In genomic region chr11:118423266-118423971, GRCm38 (mm10) we compare ENCODE assay signal across 8 mouse cellular contexts. TPM values are rescaled to one million over a fixed set of nuclear protein-coding genes. Genes with fewer than 3 reads are reported as not detected.
DNase-seq lines count a peak whose midpoint lies in the region; ATAC-seq and TF ChIP-seq lines count a peak whose summit lies in the region.

No protein-coding gene starts in this region.

- H3K9me3 ChIP-seq in CH12.LX (replicated peaks; ENCODE audit: low read length), result no peaks in the 10 kb centered on the region
- no peaks in the 10 kb centered on the region for H3K9me3 ChIP-seq in forebrain, embryonic 13.5 days (replicated peaks)

- 6% methylated on average over 18 of the region's 18 CpGs for WGBS in forebrain, embryonic 13.5 days

- peaks cover 14 to 32% of the 10 kb centered on the region in 2 experiments for H3K4me1 ChIP-seq in CH12.LX (ENCODE audit: control insufficient read depth in 1 of 2, insufficient read depth in 2 of 2)
- peaks cover 36% of the 10 kb centered on the region for H3K4me1 ChIP-seq in brown adipose tissue, adult 24 weeks (ENCODE audit: control insufficient read depth, insufficient read depth, insufficient read length, low read length)
- peaks cover 44% of the 10 kb centered on the region for H3K4me1 ChIP-seq in forebrain, embryonic 13.5 days

- in situ Hi-C loops in CH12.LX (cut with MboI; ENCODE audit: low pct_ligation_motif_present, low pct_unique_long_range_greater_than_20kb, low sequenced_read_pairs), result no loop called here

- peak; percentile 87 for DNase-seq in CH12.LX (ENCODE audit: extremely low read depth)
- peak; percentile 81 to 90 for DNase-seq in heart, postnatal 14 days
- DNase-seq in layer of hippocampus, adult 18-20 months (ENCODE audit: low spot score in 2 of 2), result peak; percentile 64 to 89
- peak; percentile 77 to 78 for DNase-seq in lung, adult 18-20 months
- peak; percentile 79 for DNase-seq in ovary, postnatal 14 days (ENCODE audit: low spot score)
- DNase-seq in thymus, postnatal 36 days, result peak; percentile 63 to 75

- peak overlapping the region; percentile 67 for H3K4me2 ChIP-seq in CH12.LX (ENCODE audit: insufficient read depth, low read depth, poor library complexity, severe bottlenecking)
- peak overlapping the region; percentile 48 for H3K4me2 ChIP-seq in forebrain, embryonic 13.5 days

- peak overlapping the region; percentile 29 for H3K9ac ChIP-seq in CH12.LX (ENCODE audit: insufficient read depth, low read depth)
- 0 out of 2 replicates have a peak overlapping the region, but pooled peaks have one; percentile 35 for H3K9ac ChIP-seq in forebrain, embryonic 13.5 days

- intact Hi-C loops in heart, postnatal 14 days (cut with DNase I), result loop anchor here (1.0 to 2.0 kb wide), 2 partner anchors 20 to 67 kb away; no protein-coding TSS in a partner anchor

- no peak overlapping the region for H3K27ac ChIP-seq in CH12.LX (ENCODE audit: insufficient read depth, low read depth)
- H3K27ac ChIP-seq in brown adipose tissue, adult 24 weeks (replicated peaks; ENCODE audit: low read depth, low read length), result peak overlapping the region; percentile 49
- H3K27ac ChIP-seq in forebrain, embryonic 13.5 days, result peak overlapping the region; percentile 75

- TF ChIP-seq POLR2A in CH12.LX (IDR thresholded peaks at IDR 0.05; ENCODE audit: low read depth, low read length), result no peak

- dilution Hi-C loops in CH12.LX (cut with MboI; ENCODE audit: extremely low pct_ligation_motif_present, extremely low pct_unique_long_range_greater_than_20kb, low sequenced_read_pairs), result no loop called here

- no peaks in the 10 kb centered on the region for H3K36me3 ChIP-seq in CH12.LX (replicated peaks in 1 of 2; ENCODE audit: control insufficient read depth in 1 of 2, insufficient read depth in 1 of 2, low read length in 1 of 2)
- H3K36me3 ChIP-seq in forebrain, embryonic 13.5 days (ENCODE audit: poor library complexity, severe bottlenecking), result no peaks in the 10 kb centered on the region

- peak overlapping the region in 1 of 3 experiments; percentile 20 for H3K4me3 ChIP-seq in CH12.LX (replicated peaks in 1 of 3; ENCODE audit: low read depth in 2 of 3, low read length in 2 of 3, poor library complexity in 1 of 3)
- H3K4me3 ChIP-seq in brown adipose tissue, adult 24 weeks (ENCODE audit: insufficient read depth, low read depth, low read length), result no peak overlapping the region
- H3K4me3 ChIP-seq in forebrain, embryonic 13.5 days, result no peak overlapping the region

- TF ChIP-seq EP300 in CH12.LX (IDR thresholded peaks at IDR 0.05; ENCODE audit: low read length), result no peak

- peak; percentile 84 to 96 for TF ChIP-seq CTCF in CH12.LX (conservative IDR thresholded peaks at IDR 0.05 in 1 of 2, IDR thresholded peaks at IDR 0.05 in 1 of 2; ENCODE audit: low read depth in 2 of 2, low read length in 2 of 2)

- H3K79me2 ChIP-seq in CH12.LX (replicated peaks; ENCODE audit: control insufficient read depth, extremely low read depth, insufficient read depth, poor library complexity, severe bottlenecking), result peaks cover 2% of the 10 kb centered on the region; the same call in 1 of the 2 replicates

- peaks cover 49% of the 10 kb centered on the region for H3K27me3 ChIP-seq in CH12.LX (replicated peaks)
- peaks cover 12% of the 10 kb centered on the region; the same call in 1 of the 2 replicates for H3K27me3 ChIP-seq in forebrain, embryonic 13.5 days

- peak; percentile 88 for TF ChIP-seq RAD21 in CH12.LX (IDR thresholded peaks at IDR 0.05; ENCODE audit: low read depth, low read length)

- ATAC-seq in forebrain, embryonic 13.5 days, result peak; percentile 22; the same call in 1 of the 2 replicates

TF ChIP-seq in CH12.LX, 34 proteins besides CTCF, POLR2A, EP300 and RAD21:
- TF ChIP-seq MAZ (IDR thresholded peaks at IDR 0.05; ENCODE audit: low read depth, low read length) (no peak), POLR2AphosphoS2 (IDR thresholded peaks at IDR 0.05; ENCODE audit: low read depth, low read length) (no peak), JUN (IDR thresholded peaks at IDR 0.05; ENCODE audit: insufficient read depth, low read depth, low read length) (no peak), TCF12 (IDR thresholded peaks at IDR 0.05; ENCODE audit: low read depth, low read length) (no peak), ELF1 (IDR thresholded peaks at IDR 0.05; ENCODE audit: low read depth, low read length) (no peak; the same call in 1 of the 2 replicates), HCFC1 (IDR thresholded peaks at IDR 0.05; ENCODE audit: low read depth, low read length) (no peak), SIN3A (IDR thresholded peaks at IDR 0.05; ENCODE audit: low read length) (no peak), BHLHE40 (IDR thresholded peaks at IDR 0.05; ENCODE audit: low read depth, low read length) (no peak), CHD2 (IDR thresholded peaks at IDR 0.05; ENCODE audit: low read length) (no peak), ZC3H11A (IDR thresholded peaks at IDR 0.05; ENCODE audit: low read depth, low read length) (no peak; the same call in 1 of the 2 replicates), USF2 (conservative IDR thresholded peaks at IDR 0.05; ENCODE audit: low read depth, low read length) (no peak), CHD1 (IDR thresholded peaks at IDR 0.05; ENCODE audit: low read depth, low read length) (no peak), MEF2A (IDR thresholded peaks at IDR 0.05; ENCODE audit: borderline replicate concordance, low read depth, low read length) (0 out of 2 replicates have a peak, but pooled peaks have one; percentile 18), MAFK (IDR thresholded peaks at IDR 0.05; ENCODE audit: insufficient replicate concordance, low read length) (peak; percentile 58; the same call in 1 of the 2 replicates), NRF1 (IDR thresholded peaks at IDR 0.05; ENCODE audit: low read depth, low read length) (no peak), E2F4 (IDR thresholded peaks at IDR 0.05; ENCODE audit: insufficient replicate concordance, low read depth, low read length) (no peak), USF1 (IDR thresholded peaks at IDR 0.05; ENCODE audit: low read depth, low read length) (no peak), NELFE (IDR thresholded peaks at IDR 0.05; ENCODE audit: low read depth, low read length) (no peak), IRF4 (IDR thresholded peaks at IDR 0.05; ENCODE audit: low read depth, low read length) (0 out of 2 replicates have a peak, but pooled peaks have one; percentile 10), SMC3 (IDR thresholded peaks at IDR 0.05; ENCODE audit: low read depth, low read length) (peak; percentile 83), MXI1 (IDR thresholded peaks at IDR 0.05; ENCODE audit: low read depth, low read length) (no peak), RCOR1 (conservative IDR thresholded peaks at IDR 0.05; ENCODE audit: low read depth, low read length) (no peak), ZMIZ1 (IDR thresholded peaks at IDR 0.05; ENCODE audit: low read depth, low read length) (no peak), UBTF (IDR thresholded peaks at IDR 0.05; ENCODE audit: low read depth, low read length) (no peak), TBP (conservative IDR thresholded peaks at IDR 0.05; ENCODE audit: low read depth, low read length) (no peak)

RNA-seq across cellular contexts. Expression of gene Cant1, which starts 4.5 kb away (rescaled TPM):
- 36.7 and 40.2 TPM in 2 replicates for total RNA-seq in CH12.LX (2012; rRNA removed)
- total RNA-seq in CH12.LX (2014; rRNA removed), result 25.1 and 28.8 TPM in 2 replicates
- 31.2 and 31.8 TPM in 2 replicates for polyA plus RNA-seq in CH12.LX (2012; ENCODE audit: insufficient read length, low read depth)
- polyA plus RNA-seq in brown adipose tissue, adult 24 weeks (2012; ENCODE audit: insufficient read depth, insufficient read length, missing spikeins), result 11.4 and 12.1 TPM in 2 replicates
- polyA plus RNA-seq in forebrain, embryonic 13.5 days (2015; fragmentation: Nextera tagmentation; extraction: Ambion mirVana), result 20.2 and 20.3 TPM in 2 replicates
- 10 to 100 TPM; 17.9 to 20.9 TPM for total RNA-seq in heart, postnatal 14 days (2021)
- 10 to 100 TPM; 41.4 to 44.8 TPM for total RNA-seq in layer of hippocampus, adult 18-20 months (2021)

RNA-seq across cellular contexts. Expression of gene C1qtnf1, which starts 4.6 kb away (rescaled TPM):
- total RNA-seq in CH12.LX (2012; rRNA removed) (0.13 and 0.76 TPM in 2 replicates), CH12.LX (2014; rRNA removed) (0.15 and 0.19 TPM in 2 replicates)
- 0.12 TPM in 1 of 2 replicates, not detected in the other for polyA plus RNA-seq in CH12.LX (2012; ENCODE audit: insufficient read length, low read depth)
- polyA plus RNA-seq in brown adipose tissue, adult 24 weeks (2012; ENCODE audit: insufficient read depth, insufficient read length, missing spikeins), result 9.1 and 14.7 TPM in 2 replicates
- polyA plus RNA-seq in forebrain, embryonic 13.5 days (2015; fragmentation: Nextera tagmentation; extraction: Ambion mirVana), result 1.6 and 2.0 TPM in 2 replicates
- 10 to 100 TPM; 33.7 to 39.7 TPM for total RNA-seq in heart, postnatal 14 days (2021)
- total RNA-seq in layer of hippocampus, adult 18-20 months (2021), result 1 to 10 TPM; 2.0 to 2.9 TPM

RNA-seq across cellular contexts. Expression of gene Lgals3bp, which starts 21.5 kb away (rescaled TPM):
- total RNA-seq in CH12.LX (2012; rRNA removed) (67.3 and 93.0 TPM in 2 replicates), CH12.LX (2014; rRNA removed) (134 and 146 TPM in 2 replicates)
- polyA plus RNA-seq in CH12.LX (2012; ENCODE audit: insufficient read length, low read depth), result 310 and 338 TPM in 2 replicates
- 86.8 and 88.8 TPM in 2 replicates for polyA plus RNA-seq in brown adipose tissue, adult 24 weeks (2012; ENCODE audit: insufficient read depth, insufficient read length, missing spikeins)
- polyA plus RNA-seq in forebrain, embryonic 13.5 days (2015; fragmentation: Nextera tagmentation; extraction: Ambion mirVana), result 1.1 and 1.3 TPM in 2 replicates
- total RNA-seq in heart, postnatal 14 days (2021), result 10 to 100 TPM; 21.2 to 24.1 TPM
- 10 to 100 TPM; 18.3 to 18.8 TPM for total RNA-seq in layer of hippocampus, adult 18-20 months (2021)

RNA-seq across cellular contexts. Expression of gene Engase, which starts 53.2 kb away (rescaled TPM):
- total RNA-seq in CH12.LX (2012; rRNA removed) (12.1 and 13.6 TPM in 2 replicates), CH12.LX (2014; rRNA removed) (6.0 and 7.0 TPM in 2 replicates)
- 6.2 and 9.7 TPM in 2 replicates for polyA plus RNA-seq in CH12.LX (2012; ENCODE audit: insufficient read length, low read depth)
- 4.1 and 8.7 TPM in 2 replicates for polyA plus RNA-seq in brown adipose tissue, adult 24 weeks (2012; ENCODE audit: insufficient read depth, insufficient read length, missing spikeins)
- polyA plus RNA-seq in forebrain, embryonic 13.5 days (2015; fragmentation: Nextera tagmentation; extraction: Ambion mirVana), result 4.5 and 5.6 TPM in 2 replicates
- total RNA-seq in heart, postnatal 14 days (2021), result 1 to 10 TPM; 5.2 to 8.4 TPM
- total RNA-seq in layer of hippocampus, adult 18-20 months (2021), result 10 to 100 TPM; 11.8 to 16.2 TPM

Comparison
In these comparisons a context has a peak if more than half of its experiments do, and no peak if none do; other contexts are left out.
1. RNA of gene C1qtnf1, which starts 4.6 kb away (total RNA-seq): 33.7 to 39.7 TPM in heart, postnatal 14 days; 2.0 to 2.9 TPM in layer of hippocampus, adult 18-20 months and 0.13 to 0.76 TPM in CH12.LX; every median in the first group is over 4 times any median in the second.
2. Peak in every context shown above with its lines, with median percentiles within 50 percentile points of each other: DNase-seq.